Mouse (Mus musculus) embryonic fibroblast, embryonic 13.5 days (primary cell): ENCODE results near the gene Dnaja3. TPM values are rescaled to one million over a fixed set of nuclear protein-coding genes. Genes with fewer than 3 reads are reported as not detected.
A peak's percentile ranks its signal among the peaks of the same experiment; 100 is the strongest.
"Not testable (repeated sequence)": the region's sequence is repeated elsewhere in the genome, so short reads cannot be mapped to it uniquely, and the experiment has no call there.

Experiments used
- H3K27ac ChIP-seq: 2 replicates; pipeline ENCODE4 v1.5.1; 2012; ENCODE audit warnings: low read length, control low read depth, inconsistent platforms; ENCODE audit not compliant: insufficient read depth
- H3K4me1 ChIP-seq: 2 replicates; pipeline ENCODE4 v1.6.1; 2011; ENCODE audit warnings: low read length; ENCODE audit not compliant: control insufficient read depth, insufficient read depth
- H3K4me3 ChIP-seq: 2 replicates; pipeline ENCODE4 v1.5.1; 2011; ENCODE audit warnings: mild to moderate bottlenecking, control low read depth, low read length; ENCODE audit not compliant: insufficient read depth
- CTCF ChIP-seq: IDR thresholded peaks from 2 replicates; pipeline ENCODE4 v1.5.1; 2011; ENCODE audit warnings: mild to moderate bottlenecking, control low read depth, low read length, moderate library complexity, borderline replicate concordance; ENCODE audit not compliant: insufficient read depth
- POLR2A ChIP-seq: IDR thresholded peaks from 2 replicates; pipeline ENCODE4 v1.6.1; 2011; ENCODE audit warnings: low read depth, mild to moderate bottlenecking, control low read depth, low read length, moderate library complexity
- polyA plus RNA-seq: library from polyadenylated mRNA; stranded (reverse); fragments of >200 nt; gene quantifications from 2 replicates; pipeline ENCODE4 v1.2.4, GENCODE M21; 2011; ENCODE audit warnings: low read depth; ENCODE audit not compliant: missing spikeins, insufficient read length

Gene Dnaja3
- polyA plus RNA-seq, 1 experiment = 47.6 TPM

- no peaks in the 10 kb centered on the region for H3K4me1 ChIP-seq
- H3K27ac ChIP-seq = no peak overlapping the region
- no peak for TF ChIP-seq POLR2A
- no peak for TF ChIP-seq CTCF
- H3K4me3 ChIP-seq = peak overlapping the region; percentile 86
These were observed 86.8 kb downstream of the Dnaja3 start for GRCm38 (mm10) chr16:4726528-4727128.

- Histone ChIP-seq H3K4me3 (no peak overlapping the region), H3K4me1 (no peaks in the 10 kb centered on the region), H3K27ac (peak overlapping the region; percentile 42)
- TF ChIP-seq CTCF (no peak), POLR2A (no peak)
These were observed 87.7 kb downstream of the Dnaja3 start for GRCm38 (mm10) chr16:4727526-4727925.

GRCm38 (mm10) chr16:4727963-4728362, 88.2 kb downstream of the Dnaja3 start:
- Histone ChIP-seq H3K4me3 (no peak overlapping the region), H3K4me1 (no peaks in the 10 kb centered on the region), H3K27ac (peak overlapping the region; percentile 42)
- TF ChIP-seq CTCF (no peak), POLR2A (no peak)

- no peak overlapping the region for H3K27ac ChIP-seq
- TF ChIP-seq CTCF (no peak), POLR2A (no peak)
- no peak overlapping the region for H3K4me3 ChIP-seq
- no peaks in the 10 kb centered on the region for H3K4me1 ChIP-seq
These were observed 91.1 kb downstream of the Dnaja3 start for GRCm38 (mm10) chr16:4730776-4731358.

GRCm38 (mm10) chr16:4736262-4736661, 96.5 kb downstream of the Dnaja3 start:
- no peak for TF ChIP-seq POLR2A
- no peak for TF ChIP-seq CTCF
- no peak overlapping the region for H3K4me3 ChIP-seq
- H3K4me1 ChIP-seq = no peaks in the 10 kb centered on the region
- no peak overlapping the region for H3K27ac ChIP-seq

- TF ChIP-seq CTCF (no peak), POLR2A (no peak)
- no peak overlapping the region for H3K4me3 ChIP-seq
These were observed 100.2 kb downstream of the Dnaja3 start for GRCm38 (mm10) chr16:4739994-4740393.

GRCm38 (mm10) chr16:4742186-4742585, 102.4 kb downstream of the Dnaja3 start:
- Histone ChIP-seq H3K27ac (no peak overlapping the region), H3K4me1 (no peaks in the 10 kb centered on the region), H3K4me3 (no peak overlapping the region)
- TF ChIP-seq CTCF = no peak
- TF ChIP-seq POLR2A = no peak

More at GRCm38 (mm10) chr16:4739994-4740393, 100.2 kb downstream of the Dnaja3 start:
- no peaks in the 10 kb centered on the region for H3K4me1 ChIP-seq
- no peak overlapping the region for H3K27ac ChIP-seq

- Histone ChIP-seq H3K27ac (no peak overlapping the region), H3K4me3 (no peak overlapping the region), H3K4me1 (no peaks in the 10 kb centered on the region)
- no peak for TF ChIP-seq POLR2A
- TF ChIP-seq CTCF = no peak
These were observed 112.4 kb downstream of the Dnaja3 start for GRCm38 (mm10) chr16:4752155-4752554.

- H3K4me1 ChIP-seq = no peaks in the 10 kb centered on the region
- H3K4me3 ChIP-seq = no peak overlapping the region
- H3K27ac ChIP-seq = no peak overlapping the region
- TF ChIP-seq CTCF (no peak), POLR2A (no peak)
These were observed 114.3 kb downstream of the Dnaja3 start for GRCm38 (mm10) chr16:4754045-4754444.

- not testable (repeated sequence) for H3K27ac ChIP-seq
- H3K4me3 ChIP-seq = peak overlapping the region; percentile 42
These were observed 117.0 kb downstream of the Dnaja3 start for GRCm38 (mm10) chr16:4756660-4757335.

More at GRCm38 (mm10) chr16:4756660-4757335, 117.0 kb downstream of the Dnaja3 start:
- H3K4me1 ChIP-seq = not testable (repeated sequence)

Other genes with a start within 250 kb of the Dnaja3 start
- gene Adcy9, start 219.5 kb upstream of the Dnaja3 start, polyA plus RNA-seq = 2.3 and 2.8 TPM in 2 replicates
- gene Srl, start 98.2 kb upstream of the Dnaja3 start, polyA plus RNA-seq = 3.9 and 5.9 TPM in 2 replicates
- gene Tfap4, start 80.1 kb upstream of the Dnaja3 start, polyA plus RNA-seq = 3.4 and 6.9 TPM in 2 replicates
- gene Glis2, start 45.3 kb upstream of the Dnaja3 start, polyA plus RNA-seq = 52.2 and 64.0 TPM in 2 replicates
- gene Pam16, start 15.0 kb upstream of the Dnaja3 start, polyA plus RNA-seq = 30.5 and 33.1 TPM in 2 replicates
- 72.1 and 79.5 TPM in 2 replicates for gene Vasn, start within 50 bp of the Dnaja3 start, polyA plus RNA-seq
- gene Coro7, start 39.8 kb downstream of the Dnaja3 start, polyA plus RNA-seq = 17.7 and 23.3 TPM in 2 replicates
- gene Nmral1, start 79.4 kb downstream of the Dnaja3 start, polyA plus RNA-seq = 9.7 and 14.8 TPM in 2 replicates
- 47.7 and 50.0 TPM in 2 replicates for gene Hmox2, start 86.4 kb downstream of the Dnaja3 start, polyA plus RNA-seq
- gene Cdip1, start 150.3 kb downstream of the Dnaja3 start, polyA plus RNA-seq = 30.3 and 34.1 TPM in 2 replicates
- not detected in 2 replicates for gene 4930562C15Rik, start 195.4 kb downstream of the Dnaja3 start, polyA plus RNA-seq
- 31.3 and 38.2 TPM in 2 replicates for gene Ubald1, start 240.3 kb downstream of the Dnaja3 start, polyA plus RNA-seq
- 65.0 and 66.9 TPM in 2 replicates for gene Mgrn1, start 246.3 kb downstream of the Dnaja3 start, polyA plus RNA-seq